Mouse (Mus musculus): ENCODE measurements at regions not wholly inside any gene's neighbourhood (a gene's known extent, or its start where the extent isn't known, plus 50 kb on each side); places are given as distances from the start of the nearest gene placed in this dataset.
A peak's percentile ranks its signal among the peaks of the same experiment; 100 is the strongest.

- Histone ChIP-seq H3K4me1 (ENCODE audit: control insufficient read depth in 2 of 2, insufficient read depth in 2 of 2, low read length in 2 of 2, poor library complexity in 1 of 2) (peaks cover 2 to 3% of the 10 kb centered on the region in 2 experiments; a peak in 1 of 4 replicates), H3K9me3 (ENCODE audit: control insufficient read depth, insufficient read depth, low read depth, low read length) (no peaks in the 10 kb centered on the region), H3K4me3 (ENCODE audit: insufficient read depth in 1 of 2, low read depth in 1 of 2, low read length in 2 of 2, poor library complexity in 1 of 2, severe bottlenecking in 1 of 2) (no peak overlapping the region), H3K36me3 (ENCODE audit: control insufficient read depth, insufficient read depth, low read length, poor library complexity, severe bottlenecking) (no peaks in the 10 kb centered on the region), H3K9ac (ENCODE audit: insufficient read depth, low read depth, low read length, poor library complexity, severe bottlenecking) (no peak overlapping the region), H3K27ac (ENCODE audit: insufficient read depth, low read depth, low read length, poor library complexity, severe bottlenecking) (no peak overlapping the region)
- in situ Hi-C loops (cut with MboI; ENCODE audit: low sequenced_read_pairs in 2 of 2, unreplicated experiment in 2 of 2), result no loop called here
- no peak for DNase-seq (ENCODE audit: low read depth, low spot score)
- TF ChIP-seq CHD2 (IDR thresholded peaks at IDR 0.05; ENCODE audit: low read depth, low read length) (no peak), MAFK (IDR thresholded peaks at IDR 0.05; ENCODE audit: insufficient read depth, low read depth, low read length) (no peak), ZNF384 (IDR thresholded peaks at IDR 0.05; ENCODE audit: low read depth, low read length) (no peak), HCFC1 (IDR thresholded peaks at IDR 0.05; ENCODE audit: borderline replicate concordance, insufficient read depth, low read length) (no peak), ZC3H11A (IDR thresholded peaks at IDR 0.05; ENCODE audit: borderline replicate concordance, low read depth, low read length) (no peak)
Measured at GRCm38 (mm10) chr17:45850976-45851375, 117.3 kb upstream of the 1600014C23Rik start.

- TF ChIP-seq CHD2 (IDR thresholded peaks at IDR 0.05; ENCODE audit: low read depth, low read length) (no peak), MAFK (IDR thresholded peaks at IDR 0.05; ENCODE audit: insufficient read depth, low read depth, low read length) (no peak), ZC3H11A (IDR thresholded peaks at IDR 0.05; ENCODE audit: borderline replicate concordance, low read depth, low read length) (no peak), HCFC1 (IDR thresholded peaks at IDR 0.05; ENCODE audit: borderline replicate concordance, insufficient read depth, low read length) (no peak), ZNF384 (IDR thresholded peaks at IDR 0.05; ENCODE audit: low read depth, low read length) (no peak)
- Histone ChIP-seq H3K4me3 (ENCODE audit: insufficient read depth in 1 of 2, low read depth in 1 of 2, low read length in 2 of 2, poor library complexity in 1 of 2, severe bottlenecking in 1 of 2) (no peak overlapping the region), H3K27ac (ENCODE audit: insufficient read depth, low read depth, low read length, poor library complexity, severe bottlenecking) (no peak overlapping the region), H3K9me3 (ENCODE audit: control insufficient read depth, insufficient read depth, low read depth, low read length) (no peaks in the 10 kb centered on the region), H3K4me1 (ENCODE audit: control insufficient read depth in 2 of 2, insufficient read depth in 2 of 2, low read length in 2 of 2, poor library complexity in 1 of 2) (peaks cover 2 to 3% of the 10 kb centered on the region in 2 experiments; a peak in 1 of 4 replicates), H3K36me3 (ENCODE audit: control insufficient read depth, insufficient read depth, low read length, poor library complexity, severe bottlenecking) (no peaks in the 10 kb centered on the region), H3K9ac (ENCODE audit: insufficient read depth, low read depth, low read length, poor library complexity, severe bottlenecking) (no peak overlapping the region)
- DNase-seq (ENCODE audit: low read depth, low spot score), result no peak
- in situ Hi-C loops (cut with MboI; ENCODE audit: low sequenced_read_pairs in 2 of 2, unreplicated experiment in 2 of 2), result no loop called here
Measured at GRCm38 (mm10) chr17:45850174-45850573, 116.5 kb upstream of the 1600014C23Rik start.

- TF ChIP-seq MAFK (IDR thresholded peaks at IDR 0.05; ENCODE audit: insufficient read depth, low read depth, low read length) (no peak), ZNF384 (IDR thresholded peaks at IDR 0.05; ENCODE audit: low read depth, low read length) (no peak), ZC3H11A (IDR thresholded peaks at IDR 0.05; ENCODE audit: borderline replicate concordance, low read depth, low read length) (no peak), CHD2 (IDR thresholded peaks at IDR 0.05; ENCODE audit: low read depth, low read length) (no peak), HCFC1 (IDR thresholded peaks at IDR 0.05; ENCODE audit: borderline replicate concordance, insufficient read depth, low read length) (no peak)
- Histone ChIP-seq H3K36me3 (ENCODE audit: control insufficient read depth, insufficient read depth, low read length, poor library complexity, severe bottlenecking) (no peaks in the 10 kb centered on the region), H3K27ac (ENCODE audit: insufficient read depth, low read depth, low read length, poor library complexity, severe bottlenecking) (no peak overlapping the region), H3K4me1 (ENCODE audit: control insufficient read depth in 2 of 2, insufficient read depth in 2 of 2, low read length in 2 of 2, poor library complexity in 1 of 2) (peaks cover 2 to 3% of the 10 kb centered on the region in 2 experiments; a peak in 1 of 4 replicates), H3K4me3 (ENCODE audit: insufficient read depth in 1 of 2, low read depth in 1 of 2, low read length in 2 of 2, poor library complexity in 1 of 2, severe bottlenecking in 1 of 2) (no peak overlapping the region), H3K9me3 (ENCODE audit: control insufficient read depth, insufficient read depth, low read depth, low read length) (no peaks in the 10 kb centered on the region), H3K9ac (ENCODE audit: insufficient read depth, low read depth, low read length, poor library complexity, severe bottlenecking) (no peak overlapping the region)
- DNase-seq (ENCODE audit: low read depth, low spot score), result no peak
- in situ Hi-C loops (cut with MboI; ENCODE audit: low sequenced_read_pairs in 2 of 2, unreplicated experiment in 2 of 2), result loop anchor here in 1 of 2 experiments (5.0 kb wide), 1 partner anchor 189 kb away; no protein-coding TSS in a partner anchor
Measured at GRCm38 (mm10) chr17:45848605-45849004, 115.0 kb upstream of the 1600014C23Rik start.

- TF ChIP-seq ZNF384 (IDR thresholded peaks at IDR 0.05; ENCODE audit: low read depth, low read length), result no peak
- no peak for TF ChIP-seq HCFC1 (IDR thresholded peaks at IDR 0.05; ENCODE audit: borderline replicate concordance, insufficient read depth, low read length)
- TF ChIP-seq CHD2 (IDR thresholded peaks at IDR 0.05; ENCODE audit: low read depth, low read length), result no peak
- TF ChIP-seq MAFK (IDR thresholded peaks at IDR 0.05; ENCODE audit: insufficient read depth, low read depth, low read length), result no peak
- no peak for TF ChIP-seq ZC3H11A (IDR thresholded peaks at IDR 0.05; ENCODE audit: borderline replicate concordance, low read depth, low read length)
- no peak overlapping the region for H3K9ac ChIP-seq (ENCODE audit: insufficient read depth, low read depth, low read length, poor library complexity, severe bottlenecking)
- in situ Hi-C loops (cut with MboI; ENCODE audit: low sequenced_read_pairs in 2 of 2, unreplicated experiment in 2 of 2), result loop anchor here in 1 of 2 experiments (5.0 kb wide), 1 partner anchor 189 kb away; no protein-coding TSS in a partner anchor
- no peaks in the 10 kb centered on the region for H3K9me3 ChIP-seq (ENCODE audit: control insufficient read depth, insufficient read depth, low read depth, low read length)
- no peak overlapping the region for H3K4me3 ChIP-seq (ENCODE audit: insufficient read depth in 1 of 2, low read depth in 1 of 2, low read length in 2 of 2, poor library complexity in 1 of 2, severe bottlenecking in 1 of 2)
- no peak for DNase-seq (ENCODE audit: low read depth, low spot score)
- H3K4me1 ChIP-seq (ENCODE audit: control insufficient read depth in 2 of 2, insufficient read depth in 2 of 2, low read length in 2 of 2, poor library complexity in 1 of 2), result peaks cover 2 to 3% of the 10 kb centered on the region in 2 experiments; a peak in 1 of 4 replicates
- H3K36me3 ChIP-seq (ENCODE audit: control insufficient read depth, insufficient read depth, low read length, poor library complexity, severe bottlenecking), result no peaks in the 10 kb centered on the region
- peak overlapping the region; percentile 15; the same call in 1 of the 2 replicates for H3K27ac ChIP-seq (ENCODE audit: insufficient read depth, low read depth, low read length, poor library complexity, severe bottlenecking)
Measured at GRCm38 (mm10) chr17:45847701-45848378, 114.2 kb upstream of the 1600014C23Rik start.
